Mouse (Mus musculus): ENCODE data around the gene Map4. TPM values are rescaled to one million over a fixed set of nuclear protein-coding genes. Genes with fewer than 3 reads are reported as not detected.

Map4 gene
- polyA plus RNA-seq, 1 experiment from 2014 or later, result 9.0 TPM

- Histone ChIP-seq H3K4me3 (replicated peaks) (no peak overlapping the region), H3K27me3 (no peaks in the 10 kb centered on the region), H3K4me2 (no peak overlapping the region), H3K27ac (no peak overlapping the region), H3K9me3 (replicated peaks) (no peaks in the 10 kb centered on the region), H3K36me3 (no peaks in the 10 kb centered on the region), H3K4me1 (replicated peaks) (no peaks in the 10 kb centered on the region), H3K9ac (no peak overlapping the region)
- WGBS (ENCODE audit: insufficient replicate concordance), result 76% methylated on average over 3 of the region's 3 CpGs
- DNase-seq, result no peak
- ATAC-seq (ENCODE audit: low read depth), result no peak
Measured at GRCm38 (mm10) chr9:110047857-110048256, 116.6 kb downstream of the Map4 start.

- no peak for DNase-seq
- ATAC-seq (ENCODE audit: low read depth), result no peak
- Histone ChIP-seq H3K9ac (no peak overlapping the region), H3K36me3 (no peaks in the 10 kb centered on the region), H3K27ac (no peak overlapping the region), H3K27me3 (no peaks in the 10 kb centered on the region), H3K4me1 (replicated peaks) (no peaks in the 10 kb centered on the region), H3K4me2 (no peak overlapping the region), H3K4me3 (replicated peaks) (no peak overlapping the region), H3K9me3 (replicated peaks) (no peaks in the 10 kb centered on the region)
Measured at GRCm38 (mm10) chr9:110051184-110051583, 119.9 kb downstream of the Map4 start.

- DNase-seq, result no peak
- WGBS (ENCODE audit: insufficient replicate concordance), result 73% methylated on average over 23 of the region's 23 CpGs
- no peak overlapping the region for H3K27ac ChIP-seq
- H3K4me3 ChIP-seq (replicated peaks), result no peak overlapping the region
- no peaks in the 10 kb centered on the region for H3K4me1 ChIP-seq (replicated peaks)
- no peaks in the 10 kb centered on the region for H3K9me3 ChIP-seq (replicated peaks)
- H3K27me3 ChIP-seq, result no peaks in the 10 kb centered on the region
- H3K9ac ChIP-seq, result no peak overlapping the region
- H3K4me2 ChIP-seq, result no peak overlapping the region
- ATAC-seq (ENCODE audit: low read depth), result no peak
- H3K36me3 ChIP-seq, result no peaks in the 10 kb centered on the region
Measured at GRCm38 (mm10) chr9:110051869-110052661, 120.8 kb downstream of the Map4 start.

- H3K27ac ChIP-seq, result no peak overlapping the region
- 63% methylated on average over 4 of the region's 4 CpGs for WGBS (ENCODE audit: insufficient replicate concordance)
Measured at GRCm38 (mm10) chr9:110052951-110053304, 121.7 kb downstream of the Map4 start.

GRCm38 (mm10) chr9:110053305-110054079 lies 122.2 kb downstream of the Map4 start:
- Histone ChIP-seq H3K9me3 (replicated peaks) (no peaks in the 10 kb centered on the region), H3K36me3 (no peaks in the 10 kb centered on the region), H3K27ac (no peak overlapping the region), H3K9ac (no peak overlapping the region), H3K4me3 (replicated peaks) (no peak overlapping the region), H3K27me3 (no peaks in the 10 kb centered on the region), H3K4me2 (no peak overlapping the region), H3K4me1 (replicated peaks) (no peaks in the 10 kb centered on the region)
- no peak for ATAC-seq (ENCODE audit: low read depth)
- no peak for DNase-seq
- 61% methylated on average over 8 of the region's 8 CpGs for WGBS (ENCODE audit: insufficient replicate concordance)

More at GRCm38 (mm10) chr9:110052951-110053304, 121.7 kb downstream of the Map4 start:
- H3K9ac ChIP-seq, result no peak overlapping the region
- H3K4me2 ChIP-seq, result no peak overlapping the region
- no peaks in the 10 kb centered on the region for H3K36me3 ChIP-seq
- no peak overlapping the region for H3K4me3 ChIP-seq (replicated peaks)
- no peak for DNase-seq
- no peaks in the 10 kb centered on the region for H3K4me1 ChIP-seq (replicated peaks)
- ATAC-seq (ENCODE audit: low read depth), result no peak
- no peaks in the 10 kb centered on the region for H3K27me3 ChIP-seq
- H3K9me3 ChIP-seq (replicated peaks), result no peaks in the 10 kb centered on the region

GRCm38 (mm10) chr9:110054080-110054421 lies 122.8 kb downstream of the Map4 start:
- Histone ChIP-seq H3K36me3 (no peaks in the 10 kb centered on the region), H3K4me2 (no peak overlapping the region), H3K9ac (no peak overlapping the region), H3K4me3 (replicated peaks) (no peak overlapping the region), H3K9me3 (replicated peaks) (no peaks in the 10 kb centered on the region), H3K4me1 (replicated peaks) (no peaks in the 10 kb centered on the region), H3K27ac (no peak overlapping the region), H3K27me3 (no peaks in the 10 kb centered on the region)
- ATAC-seq (ENCODE audit: low read depth) (no peak), DNase-seq (no peak)
- WGBS (ENCODE audit: insufficient replicate concordance), result 70% methylated on average over 2 of the region's 2 CpGs

GRCm38 (mm10) chr9:110054781-110055180 lies 123.5 kb downstream of the Map4 start:
- 50% methylated on average over 3 of the region's 3 CpGs for WGBS (ENCODE audit: insufficient replicate concordance)
- H3K4me3 ChIP-seq (replicated peaks), result no peak overlapping the region
- H3K27me3 ChIP-seq, result no peaks in the 10 kb centered on the region
- DNase-seq, result no peak
- H3K4me1 ChIP-seq (replicated peaks), result no peaks in the 10 kb centered on the region
- no peaks in the 10 kb centered on the region for H3K9me3 ChIP-seq (replicated peaks)
- no peak overlapping the region for H3K27ac ChIP-seq
- ATAC-seq (ENCODE audit: low read depth), result no peak
- H3K36me3 ChIP-seq, result no peaks in the 10 kb centered on the region
- no peak overlapping the region for H3K4me2 ChIP-seq
- H3K9ac ChIP-seq, result no peak overlapping the region

- Histone ChIP-seq H3K4me1 (replicated peaks) (no peaks in the 10 kb centered on the region), H3K36me3 (no peaks in the 10 kb centered on the region), H3K9ac (no peak overlapping the region), H3K4me3 (replicated peaks) (no peak overlapping the region), H3K27ac (no peak overlapping the region), H3K27me3 (no peaks in the 10 kb centered on the region), H3K9me3 (replicated peaks) (no peaks in the 10 kb centered on the region), H3K4me2 (no peak overlapping the region)
- WGBS (ENCODE audit: insufficient replicate concordance), result 79% methylated on average over 1 of the region's 1 CpGs
- no peak for ATAC-seq (ENCODE audit: low read depth)
- DNase-seq, result no peak
Measured at GRCm38 (mm10) chr9:110057200-110057599, 125.9 kb downstream of the Map4 start.

- Histone ChIP-seq H3K27me3 (no peaks in the 10 kb centered on the region), H3K9ac (no peak overlapping the region), H3K4me3 (replicated peaks) (no peak overlapping the region), H3K4me1 (replicated peaks) (no peaks in the 10 kb centered on the region), H3K27ac (no peak overlapping the region), H3K36me3 (no peaks in the 10 kb centered on the region), H3K4me2 (no peak overlapping the region), H3K9me3 (replicated peaks) (no peaks in the 10 kb centered on the region)
- no peak for ATAC-seq (ENCODE audit: low read depth)
- DNase-seq, result no peak
- WGBS (ENCODE audit: insufficient replicate concordance), result 82% methylated on average over 2 of the region's 2 CpGs
Measured at GRCm38 (mm10) chr9:110060761-110061160, 129.5 kb downstream of the Map4 start.

- no peak for DNase-seq
- H3K9ac ChIP-seq, result no peak overlapping the region
- no peak overlapping the region for H3K27ac ChIP-seq
- no peaks in the 10 kb centered on the region for H3K27me3 ChIP-seq
- H3K9me3 ChIP-seq (replicated peaks), result no peaks in the 10 kb centered on the region
- 0 out of 2 replicates have a peak, but pooled peaks cover under 1% of the 10 kb centered on the region for H3K36me3 ChIP-seq
- no peaks in the 10 kb centered on the region for H3K4me1 ChIP-seq (replicated peaks)
- no peak overlapping the region for H3K4me2 ChIP-seq
- no peak for ATAC-seq (ENCODE audit: low read depth)
- H3K4me3 ChIP-seq (replicated peaks), result no peak overlapping the region
- 69% methylated on average over 7 of the region's 7 CpGs for WGBS (ENCODE audit: insufficient replicate concordance)
Measured at GRCm38 (mm10) chr9:110062405-110062804, 131.1 kb downstream of the Map4 start.

- H3K27me3 ChIP-seq, result no peaks in the 10 kb centered on the region
- H3K9ac ChIP-seq, result no peak overlapping the region
- H3K4me3 ChIP-seq (replicated peaks), result no peak overlapping the region
- H3K9me3 ChIP-seq (replicated peaks), result no peaks in the 10 kb centered on the region
- H3K27ac ChIP-seq, result no peak overlapping the region
- H3K4me2 ChIP-seq, result no peak overlapping the region
- 74% methylated on average over 6 of the region's 6 CpGs for WGBS (ENCODE audit: insufficient replicate concordance)
- H3K4me1 ChIP-seq (replicated peaks), result no peaks in the 10 kb centered on the region
- 0 out of 2 replicates have a peak, but pooled peaks cover 3% of the 10 kb centered on the region for H3K36me3 ChIP-seq
- ATAC-seq (ENCODE audit: low read depth), result no peak
- no peak for DNase-seq
Measured at GRCm38 (mm10) chr9:110062861-110063260, 131.6 kb downstream of the Map4 start.

GRCm38 (mm10) chr9:110064641-110065040 lies 133.4 kb downstream of the Map4 start:
- Histone ChIP-seq H3K27me3 (no peaks in the 10 kb centered on the region), H3K9ac (no peak overlapping the region), H3K36me3 (peaks cover 9% of the 10 kb centered on the region), H3K9me3 (replicated peaks) (no peaks in the 10 kb centered on the region), H3K4me3 (replicated peaks) (no peak overlapping the region), H3K4me1 (replicated peaks) (no peaks in the 10 kb centered on the region), H3K27ac (no peak overlapping the region), H3K4me2 (no peak overlapping the region)
- DNase-seq, result no peak
- ATAC-seq (ENCODE audit: low read depth), result no peak

Measured in liver, embryonic 13.5 days (tissue).